Mouse (Mus musculus) B cell, adult 2 months (primary cell): ENCODE results near the gene Plcb2.

Experiments
- DNase-seq, 2 experiments: peaks; one replicate each; pipeline ENCODE4 v3.0.0; 2022

Plcb2 gene

GRCm38 (mm10) chr2:118682544-118683260 lies 45.5 kb downstream of the Plcb2 start:
- DNase-seq, result no peak

DNA sequence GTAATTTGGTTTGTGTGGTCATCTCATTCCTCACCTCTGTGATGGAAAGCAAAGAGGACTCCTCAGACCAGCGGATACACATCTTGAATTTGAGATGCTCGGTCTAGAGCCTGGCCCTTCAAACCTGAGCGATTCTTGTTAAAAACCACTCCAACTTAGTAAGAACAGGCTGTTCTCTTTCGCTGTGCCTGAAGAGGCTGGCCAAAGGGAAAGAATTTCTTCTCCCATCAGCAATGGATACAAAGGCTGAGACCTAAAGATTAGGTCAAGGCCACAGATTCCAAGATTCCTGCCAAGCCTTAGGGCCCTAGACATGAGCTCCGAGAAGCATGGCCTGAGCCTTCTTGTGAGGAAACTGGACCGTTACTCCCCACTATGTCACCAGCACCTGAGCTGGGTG lies 47.3 kb downstream of the Plcb2 start:
- no peak for DNase-seq

GRCm38 (mm10) chr2:118679577-118679976 lies 48.7 kb downstream of the Plcb2 start:
- DNase-seq, result no peak

DNA sequence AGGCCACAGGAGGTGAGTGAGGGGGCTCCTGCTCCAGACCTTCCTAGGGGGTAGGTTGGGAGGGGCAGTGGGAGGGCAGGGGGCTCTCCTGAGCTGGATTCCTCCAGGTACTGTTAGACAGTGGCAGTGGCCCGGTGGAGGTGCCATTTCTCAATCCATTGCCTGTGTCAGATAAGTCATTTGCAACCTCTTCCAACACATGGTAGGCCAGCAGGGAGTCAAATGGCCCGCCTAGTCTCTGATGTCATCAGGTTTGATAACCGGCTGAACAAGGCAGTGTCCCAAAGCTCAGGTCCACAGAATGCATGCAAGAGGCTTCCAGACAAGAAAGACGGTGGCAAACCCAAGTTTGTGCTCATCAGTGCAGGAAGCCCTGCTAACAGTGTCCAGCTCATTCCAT lies 50.4 kb downstream of the Plcb2 start:
- DNase-seq, result no peak

DNA sequence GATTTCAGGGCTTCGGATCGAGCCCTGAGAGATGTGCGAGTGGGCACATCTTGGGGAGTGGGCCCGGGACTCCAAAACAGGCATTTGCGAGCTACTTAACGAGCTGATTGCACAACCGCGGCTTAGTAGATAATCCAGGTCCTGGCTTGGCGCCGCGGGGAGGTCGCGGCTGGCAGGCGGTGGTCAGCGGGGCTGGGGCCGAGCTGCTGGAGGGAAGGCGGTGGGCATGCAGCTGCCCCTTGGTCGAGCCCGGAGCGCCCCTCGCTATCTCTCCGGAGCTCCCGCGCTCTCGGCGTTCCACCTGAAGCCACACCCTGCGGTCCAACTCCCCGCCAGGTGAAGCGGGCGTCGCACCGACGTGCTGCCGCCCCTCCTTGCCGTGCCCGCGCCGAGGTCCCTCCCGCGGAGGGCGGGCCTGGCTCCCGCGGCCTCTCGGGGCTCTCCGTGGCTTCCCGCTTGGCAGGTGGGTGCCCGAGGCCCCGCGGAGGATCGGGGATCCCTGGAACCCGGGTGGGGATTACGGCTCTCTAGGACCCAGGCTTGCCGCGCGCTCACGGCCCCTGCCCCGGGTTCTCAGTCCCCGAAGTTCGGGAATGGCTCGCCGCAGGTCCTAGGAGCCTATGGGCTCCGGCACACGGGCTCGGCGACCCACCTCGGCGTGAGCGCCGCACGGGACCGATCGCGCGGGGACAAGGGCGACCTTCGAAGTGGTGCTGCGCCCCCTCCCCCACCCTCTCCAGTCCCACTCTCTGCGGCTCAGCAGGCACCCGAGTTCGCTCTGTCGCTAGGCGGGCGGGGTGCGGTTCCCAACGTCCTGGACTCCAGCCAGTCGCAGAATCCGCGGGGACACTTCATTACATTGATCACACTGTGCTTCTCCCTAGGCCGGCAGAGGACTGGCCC lies 51.1 kb downstream of the Plcb2 start:
- peak in 1 of 2 experiments; percentile 45 for DNase-seq

GRCm38 (mm10) chr2:118674500-118674899 lies 53.7 kb downstream of the Plcb2 start:
- DNase-seq, result no peak

DNA sequence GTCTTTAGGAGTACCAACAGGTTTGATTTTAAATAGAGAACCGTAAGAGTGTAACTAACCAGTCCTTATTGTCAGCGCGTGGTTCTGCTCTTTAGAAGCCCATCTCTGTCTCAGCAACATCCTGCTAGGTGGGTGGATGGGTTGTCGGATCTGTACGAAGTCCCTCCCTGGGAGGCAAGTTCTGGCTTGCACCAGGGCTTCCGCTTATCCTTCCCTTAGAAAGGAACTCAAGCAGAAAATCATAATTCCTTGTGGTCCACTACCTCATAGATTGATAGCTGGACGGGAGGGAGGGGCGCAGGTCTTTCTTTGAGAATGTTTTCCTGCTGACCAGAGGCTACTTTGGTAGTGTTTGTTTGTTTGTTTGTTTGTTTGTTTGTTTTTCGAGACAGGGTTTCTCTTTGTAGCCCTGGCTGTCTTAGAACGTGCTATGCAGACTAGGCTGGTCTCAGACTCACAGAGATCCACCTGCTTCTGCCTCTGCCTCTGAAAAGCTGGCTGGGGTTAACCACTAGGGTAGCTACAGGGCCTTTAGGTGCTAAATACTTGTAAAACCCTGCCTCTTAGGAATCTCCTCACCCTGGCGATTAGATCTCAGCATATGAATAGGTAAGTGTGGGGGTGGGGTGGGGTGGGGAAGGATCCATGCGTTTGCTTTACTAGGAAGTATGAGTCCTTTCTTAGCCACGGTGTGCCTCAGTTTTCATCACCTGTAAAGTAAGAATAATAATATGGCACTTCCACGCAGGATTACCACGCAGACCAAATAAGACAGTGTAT lies 54.4 kb downstream of the Plcb2 start:
- no peak for DNase-seq

DNA sequence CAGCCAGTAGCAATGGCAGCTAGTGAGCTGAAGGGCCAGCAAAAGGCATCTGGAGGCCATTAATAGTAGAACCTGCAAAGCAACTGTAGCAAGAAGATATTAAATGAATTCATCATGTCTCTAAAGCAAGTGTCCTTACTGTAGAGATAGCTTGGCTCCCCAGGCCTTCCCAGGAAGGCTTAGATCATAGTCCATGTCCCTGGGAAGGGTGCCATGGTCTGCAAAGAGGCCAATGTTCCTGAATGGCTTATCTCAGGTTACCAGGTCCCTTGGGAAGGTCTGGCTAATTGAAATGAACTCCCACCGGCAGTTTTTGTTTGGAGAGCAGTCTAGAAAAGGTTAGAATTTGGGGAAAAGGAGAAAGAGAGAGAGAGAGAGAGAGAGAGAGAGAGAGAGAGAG lies 56.5 kb downstream of the Plcb2 start:
- DNase-seq, result no peak

- no peak for DNase-seq
Measured at GRCm38 (mm10) chr2:118669785-118670184, 58.5 kb downstream of the Plcb2 start.

DNA sequence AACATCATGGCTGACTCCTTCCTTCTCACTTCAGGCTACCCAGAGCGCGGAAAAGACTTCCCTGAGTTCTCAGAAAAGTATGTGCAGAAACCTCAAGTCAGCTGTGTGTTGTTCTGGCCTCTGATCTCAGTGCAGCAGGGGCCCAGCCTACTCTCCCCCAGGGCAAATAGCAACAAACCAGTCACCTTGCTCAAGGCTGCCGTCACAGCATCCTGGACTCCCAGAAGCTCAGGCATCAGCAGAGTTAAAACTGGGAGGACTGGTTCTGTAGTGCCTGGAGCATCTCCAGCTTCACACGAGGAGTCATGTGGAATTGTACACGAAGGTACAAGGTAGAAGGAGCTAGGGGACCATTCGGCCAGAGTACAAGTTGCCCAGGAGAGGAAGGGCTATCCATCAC lies 59.0 kb downstream of the Plcb2 start:
- no peak for DNase-seq

GRCm38 (mm10) chr2:118667181-118667580 lies 61.1 kb downstream of the Plcb2 start:
- no peak for DNase-seq

DNA sequence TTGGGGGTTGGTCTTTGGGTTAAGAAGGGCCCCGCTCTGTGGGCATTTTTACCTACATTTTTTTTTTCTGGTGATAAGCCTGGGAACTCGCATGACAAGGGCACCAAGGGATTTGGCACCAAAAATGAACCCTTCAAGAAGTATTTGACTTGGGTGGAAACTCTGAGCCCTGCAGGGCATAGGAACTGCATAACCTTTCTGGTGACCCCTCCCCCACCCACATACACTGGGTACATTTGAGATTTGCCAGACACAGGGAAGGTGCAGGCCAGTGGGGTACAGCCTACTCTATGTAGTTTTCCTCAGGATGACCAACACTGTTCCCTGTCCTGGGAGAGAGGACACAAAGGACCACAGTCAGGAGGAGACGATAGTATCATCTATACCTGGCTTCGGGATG lies 62.6 kb downstream of the Plcb2 start:
- DNase-seq, result no peak

GRCm38 (mm10) chr2:118664975-118665516 lies 63.2 kb downstream of the Plcb2 start:
- DNase-seq, result no peak

GRCm38 (mm10) chr2:118663804-118664766 lies 64.2 kb downstream of the Plcb2 start:
- no peak for DNase-seq

GRCm38 (mm10) chr2:118662902-118663803 lies 65.1 kb downstream of the Plcb2 start, which contains the start of gene Pak6:
Gene Pak6, plus strand, starts transcription at chr2:118663303.
- peak; percentile 64 to 71 for DNase-seq

GRCm38 (mm10) chr2:118661891-118662290 lies 66.3 kb downstream of the Plcb2 start:
- no peak for DNase-seq

DNA sequence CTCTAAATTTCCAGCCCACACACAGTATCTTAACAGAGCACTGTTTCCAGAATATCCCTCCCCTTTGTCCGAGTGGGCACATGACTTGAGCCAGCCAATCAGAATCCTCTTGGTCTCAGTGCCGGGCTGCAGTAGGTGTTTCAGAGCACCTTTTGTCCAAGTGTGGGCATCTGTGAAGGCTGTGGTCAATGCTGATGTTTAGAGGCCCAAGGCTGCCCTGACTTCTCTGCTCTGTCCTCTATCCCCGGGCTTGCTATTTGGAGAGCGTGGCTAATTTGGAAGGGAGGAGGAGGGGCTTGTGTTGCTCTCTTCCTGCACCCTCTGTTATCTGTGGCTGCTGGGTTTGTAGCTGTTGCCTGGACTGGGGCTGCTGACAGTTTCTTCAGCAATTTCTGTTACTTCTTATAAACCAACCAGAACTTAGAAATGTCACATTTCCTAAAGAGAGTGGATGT lies 68.2 kb downstream of the Plcb2 start:
- DNase-seq, result no peak

- no peak for DNase-seq
Measured at GRCm38 (mm10) chr2:118659493-118659892, 68.7 kb downstream of the Plcb2 start.

- DNase-seq, result no peak
Measured at GRCm38 (mm10) chr2:118659077-118659476, 69.2 kb downstream of the Plcb2 start.

- DNase-seq, result no peak
Measured at GRCm38 (mm10) chr2:118658457-118658856, 69.8 kb downstream of the Plcb2 start.
